Mouse (Mus musculus): ENCODE data around the gene Dcaf10. TPM values are rescaled to one million over a fixed set of nuclear protein-coding genes. Genes with fewer than 3 reads are reported as not detected.

Dcaf10 gene
- polyA plus RNA-seq, 1 experiment from 2014 or later = 15.0 TPM

DNA sequence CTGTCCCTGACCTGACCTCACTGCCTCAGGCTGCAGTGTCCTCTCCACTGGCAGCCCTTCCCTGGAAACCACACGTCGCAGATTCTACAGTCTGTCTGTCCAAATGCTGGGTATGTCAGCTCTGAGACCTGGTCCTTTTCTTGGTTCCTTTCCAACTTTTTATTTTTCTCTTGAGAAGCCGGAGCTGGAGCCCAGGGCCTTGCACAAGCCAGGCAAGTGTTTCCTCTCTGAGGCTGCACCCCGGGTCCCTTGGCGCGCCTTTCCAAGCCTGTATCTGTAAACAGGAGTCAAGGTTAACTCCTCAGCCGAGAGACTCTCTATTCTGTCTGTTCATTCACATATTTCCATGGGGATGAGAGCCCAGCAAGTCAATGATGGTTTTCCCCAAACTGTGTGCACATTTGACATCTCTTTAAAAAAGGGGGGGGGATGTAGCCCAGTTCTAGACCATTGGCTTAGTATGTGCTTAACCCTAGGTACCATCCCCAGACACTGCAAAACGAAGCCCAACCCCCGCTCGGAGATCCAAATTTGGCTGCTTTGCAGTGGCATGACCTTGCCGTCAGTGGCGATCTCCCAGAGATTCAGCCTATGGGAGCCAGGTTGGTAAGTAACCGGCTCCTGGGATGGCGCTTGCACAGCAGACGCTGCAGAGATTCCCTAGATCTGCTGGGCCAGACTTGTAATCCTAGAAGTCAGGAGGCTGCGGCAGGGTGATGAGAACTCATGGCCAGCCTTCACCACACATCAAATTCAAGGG lies 70.7 kb downstream of the Dcaf10 start:
- WGBS = 54% methylated on average over 16 of the region's 16 CpGs
- Histone ChIP-seq H3K27ac (replicated peaks in 1 of 2; ENCODE audit: control insufficient read depth in 1 of 2, insufficient read depth in 1 of 2, low read depth in 2 of 2, low read length in 2 of 2) (no peak overlapping the region), H3K36me3 (ENCODE audit: control insufficient read depth, insufficient read depth, low read length) (no peaks in the 10 kb centered on the region), H3K27me3 (ENCODE audit: control insufficient read depth, insufficient read depth, low read length) (no peaks in the 10 kb centered on the region), H3K9me3 (ENCODE audit: control insufficient read depth, low read length) (no peaks in the 10 kb centered on the region), H3K4me2 (ENCODE audit: low read length) (no peak overlapping the region), H3K4me3 (ENCODE audit: control insufficient read depth in 1 of 2, insufficient read depth in 1 of 2, low read depth in 1 of 2, low read length in 2 of 2) (no peak overlapping the region), H3K9ac (ENCODE audit: low read length) (no peak overlapping the region), H3K4me1 (ENCODE audit: control insufficient read depth in 2 of 2, insufficient read depth in 2 of 2, low read length in 2 of 2) (peaks cover 5 to 9% of the 10 kb centered on the region in 2 experiments; a peak in 3 of 4 replicates)
- no peak for ATAC-seq (ENCODE audit: insufficient number of reproducible peaks, insufficient read depth, low FRiP score, low read depth)

DNA sequence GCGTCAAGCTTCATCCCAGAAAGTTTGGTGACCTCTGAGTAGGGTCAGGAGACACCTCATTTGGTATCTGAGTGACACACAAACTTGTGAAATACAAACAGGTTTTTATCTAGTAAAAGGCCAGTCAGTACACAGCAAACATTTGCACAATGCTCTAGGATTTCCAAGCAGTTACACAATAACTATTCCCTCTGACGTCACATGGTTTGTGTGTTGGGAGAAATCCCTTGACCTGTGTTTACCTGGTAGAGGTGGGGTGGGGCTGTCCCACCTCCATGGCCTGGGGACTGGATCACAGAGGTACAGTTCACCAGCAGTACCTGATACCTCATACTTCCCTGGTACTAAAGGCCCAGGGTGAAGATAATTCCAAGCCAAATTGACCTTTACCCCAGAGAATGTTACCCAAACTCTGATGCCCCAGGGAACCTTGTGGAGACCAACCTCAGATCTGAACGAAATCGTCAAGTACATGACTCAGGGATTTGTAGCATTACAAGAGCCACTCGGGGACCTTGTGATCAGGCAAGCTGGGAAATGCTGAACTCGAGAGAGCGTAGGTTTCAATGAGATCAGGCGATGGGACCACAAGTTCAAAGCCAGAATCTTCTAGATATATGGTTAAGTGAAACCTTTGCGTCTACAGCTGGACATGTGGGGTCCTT lies 71.9 kb downstream of the Dcaf10 start:
- Histone ChIP-seq H3K36me3 (ENCODE audit: control insufficient read depth, insufficient read depth, low read length) (no peaks in the 10 kb centered on the region), H3K9me3 (ENCODE audit: control insufficient read depth, low read length) (no peaks in the 10 kb centered on the region), H3K27me3 (ENCODE audit: control insufficient read depth, insufficient read depth, low read length) (no peaks in the 10 kb centered on the region), H3K4me3 (ENCODE audit: control insufficient read depth in 1 of 2, insufficient read depth in 1 of 2, low read depth in 1 of 2, low read length in 2 of 2) (no peak overlapping the region), H3K27ac (replicated peaks in 1 of 2; ENCODE audit: control insufficient read depth in 1 of 2, insufficient read depth in 1 of 2, low read depth in 2 of 2, low read length in 2 of 2) (no peak overlapping the region), H3K4me2 (ENCODE audit: low read length) (no peak overlapping the region), H3K4me1 (ENCODE audit: control insufficient read depth in 2 of 2, insufficient read depth in 2 of 2, low read length in 2 of 2) (peaks cover 8 to 18% of the 10 kb centered on the region in 2 experiments; a peak in 3 of 4 replicates), H3K9ac (ENCODE audit: low read length) (no peak overlapping the region)
- ATAC-seq (ENCODE audit: insufficient number of reproducible peaks, insufficient read depth, low FRiP score, low read depth) = no peak
- WGBS = 76% methylated on average over 9 of the region's 9 CpGs

DNA sequence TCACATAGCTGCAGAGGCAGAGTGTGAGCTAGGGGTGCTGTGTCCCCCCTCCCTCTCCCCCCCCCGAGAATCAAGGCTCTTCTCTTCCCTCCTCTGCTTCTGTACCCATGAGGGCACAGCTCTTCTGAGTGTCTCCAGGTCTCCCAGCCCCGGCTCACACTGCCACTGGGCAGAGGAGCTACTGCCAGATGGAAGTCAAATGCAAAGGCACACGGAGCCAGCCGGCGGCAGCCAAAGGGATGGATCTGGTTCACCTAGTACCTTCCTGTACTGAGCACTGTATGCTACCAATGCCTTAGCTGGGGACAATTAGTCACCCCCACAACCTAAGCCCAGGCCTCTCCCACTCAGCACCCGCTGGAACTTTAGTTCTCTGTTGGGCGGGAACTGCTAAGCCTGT lies 74.4 kb downstream of the Dcaf10 start:
- Histone ChIP-seq H3K27ac (replicated peaks in 1 of 2; ENCODE audit: control insufficient read depth in 1 of 2, insufficient read depth in 1 of 2, low read depth in 2 of 2, low read length in 2 of 2) (no peak overlapping the region), H3K4me1 (ENCODE audit: control insufficient read depth in 2 of 2, insufficient read depth in 2 of 2, low read length in 2 of 2) (peaks cover 3 to 18% of the 10 kb centered on the region in 2 experiments; a peak in 3 of 4 replicates), H3K4me2 (ENCODE audit: low read length) (no peak overlapping the region), H3K27me3 (ENCODE audit: control insufficient read depth, insufficient read depth, low read length) (no peaks in the 10 kb centered on the region), H3K4me3 (ENCODE audit: control insufficient read depth in 1 of 2, insufficient read depth in 1 of 2, low read depth in 1 of 2, low read length in 2 of 2) (no peak overlapping the region), H3K9ac (ENCODE audit: low read length) (no peak overlapping the region), H3K36me3 (ENCODE audit: control insufficient read depth, insufficient read depth, low read length) (no peaks in the 10 kb centered on the region), H3K9me3 (ENCODE audit: control insufficient read depth, low read length) (no peaks in the 10 kb centered on the region)
- WGBS = 66% methylated on average over 7 of the region's 7 CpGs
- no peak for ATAC-seq (ENCODE audit: insufficient number of reproducible peaks, insufficient read depth, low FRiP score, low read depth)

DNA sequence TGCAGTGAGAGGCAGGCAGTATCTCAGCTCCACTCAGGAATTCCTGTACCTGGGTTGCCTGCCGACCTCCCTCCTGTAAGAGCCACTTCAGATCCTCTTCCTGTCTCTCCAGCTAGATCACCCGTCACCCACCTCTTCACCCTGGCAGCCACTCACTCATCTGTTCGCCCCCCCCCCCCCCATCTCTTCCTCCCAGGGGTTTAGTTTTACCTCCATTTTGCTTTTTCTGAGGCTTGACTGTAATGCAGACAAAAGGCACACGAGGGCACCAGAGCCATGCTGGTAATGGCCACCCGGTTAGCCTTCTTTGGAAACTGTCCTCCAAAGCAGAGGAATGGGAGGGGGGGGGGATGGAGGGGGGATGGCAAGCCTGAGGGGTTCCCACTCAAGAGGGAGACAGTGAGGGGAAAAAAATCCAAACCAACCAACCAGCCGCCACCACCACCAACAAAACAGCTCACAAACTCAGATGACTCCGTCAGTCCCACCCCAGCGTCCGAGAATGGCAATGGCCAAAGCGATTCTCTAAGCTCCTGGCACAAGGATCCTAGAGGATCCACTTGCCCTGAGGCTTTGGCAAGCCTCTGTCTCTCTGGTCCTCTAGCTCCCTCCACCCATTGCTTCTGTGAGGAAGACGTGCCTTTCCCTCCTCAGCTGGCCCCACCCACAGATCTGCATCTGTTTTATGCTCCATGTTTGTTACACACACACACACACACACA lies 76.5 kb downstream of the Dcaf10 start:
- H3K36me3 ChIP-seq (ENCODE audit: control insufficient read depth, insufficient read depth, low read length) = peaks cover 6% of the 10 kb centered on the region; the same call in 1 of the 2 replicates
- H3K27me3 ChIP-seq (ENCODE audit: control insufficient read depth, insufficient read depth, low read length) = no peaks in the 10 kb centered on the region
- H3K4me3 ChIP-seq (ENCODE audit: control insufficient read depth in 1 of 2, insufficient read depth in 1 of 2, low read depth in 1 of 2, low read length in 2 of 2) = no peak overlapping the region
- H3K27ac ChIP-seq (replicated peaks in 1 of 2; ENCODE audit: control insufficient read depth in 1 of 2, insufficient read depth in 1 of 2, low read depth in 2 of 2, low read length in 2 of 2) = no peak overlapping the region
- peak overlapping the region; percentile 29 for H3K4me2 ChIP-seq (ENCODE audit: low read length)
- 0 out of 2 replicates have a peak overlapping the region, but pooled peaks have one; percentile 11 for H3K9ac ChIP-seq (ENCODE audit: low read length)
- H3K4me1 ChIP-seq (ENCODE audit: control insufficient read depth in 2 of 2, insufficient read depth in 2 of 2, low read length in 2 of 2) = peaks cover 15 to 25% of the 10 kb centered on the region in 2 experiments
- H3K9me3 ChIP-seq (ENCODE audit: control insufficient read depth, low read length) = no peaks in the 10 kb centered on the region
- no peak for ATAC-seq (ENCODE audit: insufficient number of reproducible peaks, insufficient read depth, low FRiP score, low read depth)
- 19% methylated on average over 10 of the region's 11 CpGs for WGBS

DNA sequence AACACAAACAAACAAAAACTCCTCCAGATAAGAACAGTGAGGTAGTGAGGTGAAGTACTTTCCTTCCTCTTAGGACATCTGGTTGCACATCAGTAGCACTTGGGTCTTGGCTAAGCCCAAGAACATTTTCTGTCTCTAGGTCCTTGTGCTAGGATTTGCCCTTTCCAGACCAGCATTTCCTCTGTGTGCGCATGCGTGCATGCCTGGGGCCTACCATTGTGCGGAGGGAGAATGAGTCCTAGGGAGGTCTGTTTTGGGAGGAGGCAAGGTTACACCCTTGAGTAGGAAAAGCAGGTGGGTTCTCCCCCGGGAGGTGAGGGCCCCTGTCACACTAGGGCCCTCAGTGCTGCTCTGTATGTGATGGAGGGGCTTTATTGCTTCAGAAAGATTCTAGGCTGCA lies 77.2 kb downstream of the Dcaf10 start:
- no peak overlapping the region for H3K9ac ChIP-seq (ENCODE audit: low read length)
- ATAC-seq (ENCODE audit: insufficient number of reproducible peaks, insufficient read depth, low FRiP score, low read depth) = no peak; the same call in 1 of the 2 replicates

DNA sequence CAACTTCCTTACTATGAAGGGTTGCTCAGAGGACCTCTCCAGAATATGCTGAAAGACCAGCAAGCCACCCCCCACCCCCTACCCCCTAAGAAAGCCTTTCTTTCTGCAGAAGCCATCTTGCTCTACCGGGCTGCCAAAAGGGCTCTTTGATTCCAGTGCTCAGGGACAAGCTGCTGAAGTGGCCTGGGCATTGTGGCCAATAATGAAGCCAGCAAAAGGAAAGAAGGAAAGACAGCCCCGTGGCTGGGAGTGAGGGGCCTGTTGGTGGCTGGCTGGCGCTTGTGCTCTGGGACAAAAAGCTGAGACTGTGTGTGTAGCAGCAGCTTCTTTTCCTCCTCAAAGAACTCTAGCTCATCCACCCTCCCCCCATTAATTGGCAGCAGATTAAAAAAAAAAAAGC lies 78.8 kb downstream of the Dcaf10 start:
- WGBS = 63% methylated on average over 3 of the region's 3 CpGs
- Histone ChIP-seq H3K9me3 (ENCODE audit: control insufficient read depth, low read length) (no peaks in the 10 kb centered on the region), H3K36me3 (ENCODE audit: control insufficient read depth, insufficient read depth, low read length) (peaks cover 13% of the 10 kb centered on the region; the same call in 1 of the 2 replicates), H3K4me3 (ENCODE audit: control insufficient read depth in 1 of 2, insufficient read depth in 1 of 2, low read depth in 1 of 2, low read length in 2 of 2) (no peak overlapping the region), H3K27ac (replicated peaks in 1 of 2; ENCODE audit: control insufficient read depth in 1 of 2, insufficient read depth in 1 of 2, low read depth in 2 of 2, low read length in 2 of 2) (0 out of 4 replicates have a peak overlapping the region, but pooled peaks of 1 of the 2 experiments have one; percentile 16), H3K4me1 (ENCODE audit: control insufficient read depth in 2 of 2, insufficient read depth in 2 of 2, low read length in 2 of 2) (peaks cover 19 to 35% of the 10 kb centered on the region in 2 experiments), H3K27me3 (ENCODE audit: control insufficient read depth, insufficient read depth, low read length) (no peaks in the 10 kb centered on the region), H3K9ac (ENCODE audit: low read length) (no peak overlapping the region), H3K4me2 (ENCODE audit: low read length) (no peak overlapping the region)
- no peak for ATAC-seq (ENCODE audit: insufficient number of reproducible peaks, insufficient read depth, low FRiP score, low read depth)

More for the DNA sequence above, 77.2 kb downstream of the Dcaf10 start:
- no peak overlapping the region for H3K4me2 ChIP-seq (ENCODE audit: low read length)
- H3K27ac ChIP-seq (replicated peaks in 1 of 2; ENCODE audit: control insufficient read depth in 1 of 2, insufficient read depth in 1 of 2, low read depth in 2 of 2, low read length in 2 of 2) = no peak overlapping the region
- H3K4me3 ChIP-seq (ENCODE audit: control insufficient read depth in 1 of 2, insufficient read depth in 1 of 2, low read depth in 1 of 2, low read length in 2 of 2) = no peak overlapping the region
- H3K9me3 ChIP-seq (ENCODE audit: control insufficient read depth, low read length) = no peaks in the 10 kb centered on the region
- 85% methylated on average over 4 of the region's 4 CpGs for WGBS
- peaks cover 19 to 32% of the 10 kb centered on the region in 2 experiments for H3K4me1 ChIP-seq (ENCODE audit: control insufficient read depth in 2 of 2, insufficient read depth in 2 of 2, low read length in 2 of 2)
- H3K36me3 ChIP-seq (ENCODE audit: control insufficient read depth, insufficient read depth, low read length) = peaks cover 11% of the 10 kb centered on the region; the same call in 1 of the 2 replicates
- H3K27me3 ChIP-seq (ENCODE audit: control insufficient read depth, insufficient read depth, low read length) = no peaks in the 10 kb centered on the region

DNA sequence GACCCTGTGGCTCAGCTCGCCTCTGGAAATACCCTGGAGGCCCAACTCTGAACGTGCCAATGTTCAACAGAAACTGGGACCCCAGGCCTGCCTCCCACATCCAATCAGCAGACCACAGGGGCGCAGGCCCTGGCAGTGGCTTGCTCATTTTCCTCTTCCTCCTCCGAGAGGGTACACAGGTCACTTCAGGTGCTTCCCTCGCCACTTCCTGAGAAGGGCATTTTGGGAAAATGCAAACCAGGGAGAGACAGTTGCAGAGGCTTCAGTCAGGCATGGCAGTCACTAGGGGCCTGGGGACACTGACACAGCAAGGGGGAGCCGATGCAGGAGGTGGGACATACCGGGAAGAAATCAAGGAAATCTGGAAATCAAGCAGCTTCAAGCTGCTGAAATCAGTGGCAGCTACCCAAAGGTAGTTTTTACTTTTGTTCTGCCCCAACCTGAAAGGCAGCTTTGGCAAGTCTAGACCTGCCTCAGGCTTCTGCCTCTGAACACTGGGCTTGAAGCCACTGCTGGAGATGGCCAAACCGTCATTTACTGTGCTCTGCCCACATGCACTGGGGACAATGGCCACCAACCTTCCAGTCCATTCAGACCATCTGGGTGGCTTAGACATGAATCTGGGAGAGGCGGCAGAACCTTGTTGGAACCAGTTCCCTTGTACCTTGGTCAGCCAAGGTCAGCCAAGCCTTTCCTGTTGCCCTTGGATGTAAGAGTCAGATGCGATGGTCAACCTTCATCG lies 79.8 kb downstream of the Dcaf10 start:
- H3K4me2 ChIP-seq (ENCODE audit: low read length) = no peak overlapping the region
- no peak overlapping the region for H3K4me3 ChIP-seq (ENCODE audit: control insufficient read depth in 1 of 2, insufficient read depth in 1 of 2, low read depth in 1 of 2, low read length in 2 of 2)
- peak overlapping the region in 1 of 2 experiments; percentile 6; a peak in 1 of 4 replicates for H3K27ac ChIP-seq (replicated peaks in 1 of 2; ENCODE audit: control insufficient read depth in 1 of 2, insufficient read depth in 1 of 2, low read depth in 2 of 2, low read length in 2 of 2)
- no peak for ATAC-seq (ENCODE audit: insufficient number of reproducible peaks, insufficient read depth, low FRiP score, low read depth)
- peaks cover 19% of the 10 kb centered on the region; the same call in 1 of the 2 replicates for H3K36me3 ChIP-seq (ENCODE audit: control insufficient read depth, insufficient read depth, low read length)
- no peaks in the 10 kb centered on the region for H3K27me3 ChIP-seq (ENCODE audit: control insufficient read depth, insufficient read depth, low read length)
- H3K4me1 ChIP-seq (ENCODE audit: control insufficient read depth in 2 of 2, insufficient read depth in 2 of 2, low read length in 2 of 2) = peaks cover 19 to 35% of the 10 kb centered on the region in 2 experiments
- 86% methylated on average over 11 of the region's 11 CpGs for WGBS
- peak overlapping the region; percentile 25; the same call in 1 of the 2 replicates for H3K9ac ChIP-seq (ENCODE audit: low read length)
- no peaks in the 10 kb centered on the region for H3K9me3 ChIP-seq (ENCODE audit: control insufficient read depth, low read length)
